Mouse (Mus musculus) embryonic facial prominence, embryonic 12.5 days (tissue): ENCODE data around the gene Asic2. TPM values are rescaled to one million over a fixed set of nuclear protein-coding genes. Genes with fewer than 3 reads are reported as not detected.

Experiments
- ATAC-seq: fragments of 200-750 bp; cut with Nextera tagmentation; 2 replicates; pipeline ENCODE4 v1.8.0; 2017; ENCODE audit not compliant: insufficient number of reproducible peaks, insufficient read depth, low FRiP score, low TSS enrichment
- H3K27ac ChIP-seq: fragments of 300-500 bp; sonication (generic); 2 replicates; pipeline ENCODE4 v1.5.1; 2016; ENCODE audit warnings: mild to moderate bottlenecking
- H3K27me3 ChIP-seq: fragments of 300-500 bp; sonication (generic); 2 replicates; pipeline ENCODE4 v1.6.1; 2016; ENCODE audit warnings: mild to moderate bottlenecking, moderate library complexity
- H3K36me3 ChIP-seq: fragments of 300-500 bp; sonication (generic); 2 replicates; pipeline ENCODE4 v1.6.1; 2016; ENCODE audit warnings: mild to moderate bottlenecking
- H3K4me1 ChIP-seq: fragments of 300-500 bp; sonication (generic); 2 replicates; pipeline ENCODE4 v1.6.1; 2016
- H3K4me2 ChIP-seq: fragments of 300-500 bp; sonication (generic); replicated peaks from 2 replicates; pipeline ENCODE4 v1.6.1; 2016; ENCODE audit warnings: mild to moderate bottlenecking, moderate library complexity
- H3K4me3 ChIP-seq: fragments of 300-500 bp; sonication (generic); 2 replicates; pipeline ENCODE4 v1.5.1; 2016; ENCODE audit warnings: mild to moderate bottlenecking
- H3K9ac ChIP-seq: fragments of 300-500 bp; sonication (generic); 2 replicates; pipeline ENCODE4 v1.6.1; 2016; ENCODE audit warnings: mild to moderate bottlenecking, moderate library complexity
- H3K9me3 ChIP-seq: fragments of 300-500 bp; sonication (generic); 2 replicates; pipeline ENCODE4 v1.6.1; 2016; ENCODE audit warnings: mild to moderate bottlenecking, moderate library complexity
- WGBS: fragments of 180-500 bp; shearing (Covaris S2); methylation state at CpG from one replicate; pipeline ENCODE4 v1.1.7; 2016; 5-methylcytosine and 5-hydroxymethylcytosine counted together
- polyA plus RNA-seq: library from polyadenylated mRNA; unstranded; fragments of >200 nt; fragmentation: Nextera tagmentation; extraction: Ambion mirVana; gene quantifications from 2 replicates; pipeline ENCODE4 v1.2.1, GENCODE M21; 2016

The Asic2 gene
- polyA plus RNA-seq, 1 experiment from 2014 or later, result 1.3 TPM

DNA sequence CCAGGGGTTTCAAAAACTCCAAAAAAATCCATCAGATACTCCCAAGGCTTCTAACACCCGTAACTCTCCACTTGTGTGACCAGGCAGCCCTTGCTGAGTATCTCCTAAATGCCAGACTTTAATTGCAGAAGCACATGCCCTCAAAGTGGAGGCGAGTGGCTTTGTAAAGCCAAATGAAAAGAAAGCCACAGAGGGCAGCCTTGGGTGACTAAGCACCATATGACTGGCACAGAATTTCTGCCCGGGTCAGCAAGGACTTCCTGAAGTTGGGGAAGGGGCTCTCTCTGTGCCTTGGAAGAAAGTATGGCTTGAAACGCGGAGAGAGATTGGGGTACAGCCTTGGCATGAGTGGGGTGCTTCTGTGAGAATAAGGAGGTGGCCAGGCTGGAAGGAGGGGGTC lies 28.8 kb upstream of the Asic2 start:
- Histone ChIP-seq H3K4me2 (no peak overlapping the region), H3K27ac (no peak overlapping the region), H3K4me1 (peaks cover 12% of the 10 kb centered on the region), H3K27me3 (no peaks in the 10 kb centered on the region), H3K36me3 (no peaks in the 10 kb centered on the region), H3K9ac (no peak overlapping the region), H3K9me3 (no peaks in the 10 kb centered on the region), H3K4me3 (no peak overlapping the region)
- no peak for ATAC-seq
- 85% methylated on average over 5 of the region's 5 CpGs for WGBS

GRCm38 (mm10) chr11:81996172-81996841 lies 28.1 kb upstream of the Asic2 start:
- WGBS, result 63% methylated on average over 10 of the region's 10 CpGs
- no peak overlapping the region for H3K9ac ChIP-seq
- ATAC-seq, result no peak

GRCm38 (mm10) chr11:81983146-81983545 lies 14.9 kb upstream of the Asic2 start:
- Histone ChIP-seq H3K27ac (no peak overlapping the region), H3K9ac (no peak overlapping the region), H3K4me3 (no peak overlapping the region), H3K9me3 (no peaks in the 10 kb centered on the region), H3K4me2 (no peak overlapping the region), H3K4me1 (peaks cover 9% of the 10 kb centered on the region; the same call in 1 of the 2 replicates), H3K36me3 (no peaks in the 10 kb centered on the region), H3K27me3 (no peaks in the 10 kb centered on the region)
- ATAC-seq, result no peak
- WGBS, result 38% methylated on average over 5 of the region's 5 CpGs

More at GRCm38 (mm10) chr11:81996172-81996841, 28.1 kb upstream of the Asic2 start:
- Histone ChIP-seq H3K4me1 (peaks cover 12% of the 10 kb centered on the region), H3K9me3 (no peaks in the 10 kb centered on the region), H3K36me3 (no peaks in the 10 kb centered on the region), H3K4me3 (no peak overlapping the region), H3K27ac (no peak overlapping the region), H3K4me2 (no peak overlapping the region), H3K27me3 (no peaks in the 10 kb centered on the region)

DNA sequence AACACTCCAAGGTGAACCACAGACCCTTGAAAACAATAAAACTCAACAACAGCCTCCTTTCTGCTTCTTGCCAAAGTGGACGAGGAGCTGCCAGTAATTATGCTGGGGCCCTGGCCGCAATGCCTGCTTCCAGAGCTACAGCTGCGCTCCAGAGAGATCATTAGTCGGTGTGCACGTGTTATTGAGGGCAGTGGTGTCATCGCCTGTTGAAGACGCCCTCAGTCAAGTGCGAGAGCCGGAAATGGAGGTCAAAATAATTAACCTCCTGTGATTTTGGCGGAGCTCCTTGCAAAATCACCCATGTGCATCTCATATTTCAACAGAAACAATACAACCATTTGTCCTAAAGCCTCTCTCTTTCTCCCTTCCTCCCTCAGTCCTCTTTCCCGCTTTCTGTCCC lies 13.9 kb upstream of the Asic2 start:
- Histone ChIP-seq H3K27me3 (no peaks in the 10 kb centered on the region), H3K9ac (no peak overlapping the region), H3K4me2 (no peak overlapping the region), H3K36me3 (no peaks in the 10 kb centered on the region), H3K9me3 (no peaks in the 10 kb centered on the region), H3K4me3 (no peak overlapping the region), H3K4me1 (peaks cover 9% of the 10 kb centered on the region; the same call in 1 of the 2 replicates), H3K27ac (no peak overlapping the region)
- no peak for ATAC-seq
- 14% methylated on average over 11 of the region's 11 CpGs for WGBS

DNA sequence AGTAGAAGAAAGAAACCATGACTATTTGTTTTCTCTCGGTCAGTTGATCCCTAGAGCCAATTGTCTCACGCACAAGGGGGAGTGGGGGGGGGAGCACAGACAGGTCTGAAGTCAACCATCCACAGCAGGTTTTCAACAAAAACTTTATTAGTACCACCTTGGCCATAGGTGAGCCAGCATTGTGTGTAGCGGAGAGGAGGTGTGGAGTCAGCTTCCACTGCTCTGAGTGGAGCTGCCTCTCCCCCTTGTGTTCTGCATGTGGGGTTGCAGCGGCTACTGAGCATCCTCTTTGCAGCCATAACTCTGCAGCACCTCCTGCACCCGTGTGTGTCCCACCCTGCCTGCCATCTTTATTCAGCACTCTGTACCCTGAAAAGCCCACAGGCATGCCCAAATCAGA lies 6.3 kb upstream of the Asic2 start:
- Histone ChIP-seq H3K27ac (no peak overlapping the region), H3K36me3 (no peaks in the 10 kb centered on the region), H3K4me3 (no peak overlapping the region), H3K27me3 (peaks cover 16% of the 10 kb centered on the region), H3K4me2 (no peak overlapping the region), H3K9me3 (no peaks in the 10 kb centered on the region), H3K9ac (no peak overlapping the region), H3K4me1 (peaks cover 5% of the 10 kb centered on the region)
- no peak for ATAC-seq
- 25% methylated on average over 5 of the region's 5 CpGs for WGBS

- 47% methylated on average over 5 of the region's 5 CpGs for WGBS
- no peak for ATAC-seq
These were observed 5.4 kb upstream of the Asic2 start for GRCm38 (mm10) chr11:81973699-81974098.

GRCm38 (mm10) chr11:81972044-81972443 lies 3.8 kb upstream of the Asic2 start:
- no peak overlapping the region for H3K9ac ChIP-seq
- ATAC-seq, result no peak
- 38% methylated on average over 3 of the region's 3 CpGs for WGBS

More at GRCm38 (mm10) chr11:81973699-81974098, 5.4 kb upstream of the Asic2 start:
- Histone ChIP-seq H3K4me3 (no peak overlapping the region), H3K27ac (no peak overlapping the region), H3K27me3 (peaks cover 24% of the 10 kb centered on the region), H3K4me1 (peaks cover 10% of the 10 kb centered on the region), H3K36me3 (no peaks in the 10 kb centered on the region), H3K4me2 (no peak overlapping the region), H3K9ac (no peak overlapping the region), H3K9me3 (no peaks in the 10 kb centered on the region)

GRCm38 (mm10) chr11:81966626-81967289 lies 1.5 kb downstream of the Asic2 start:
- ATAC-seq, result no peak

More at GRCm38 (mm10) chr11:81972044-81972443, 3.8 kb upstream of the Asic2 start:
- H3K4me2 ChIP-seq, result no peak overlapping the region
- no peaks in the 10 kb centered on the region for H3K36me3 ChIP-seq
- H3K27me3 ChIP-seq, result peaks cover 40% of the 10 kb centered on the region
- H3K4me1 ChIP-seq, result peaks cover 16% of the 10 kb centered on the region
- no peak overlapping the region for H3K27ac ChIP-seq
- no peaks in the 10 kb centered on the region for H3K9me3 ChIP-seq
- no peak overlapping the region for H3K4me3 ChIP-seq

DNA sequence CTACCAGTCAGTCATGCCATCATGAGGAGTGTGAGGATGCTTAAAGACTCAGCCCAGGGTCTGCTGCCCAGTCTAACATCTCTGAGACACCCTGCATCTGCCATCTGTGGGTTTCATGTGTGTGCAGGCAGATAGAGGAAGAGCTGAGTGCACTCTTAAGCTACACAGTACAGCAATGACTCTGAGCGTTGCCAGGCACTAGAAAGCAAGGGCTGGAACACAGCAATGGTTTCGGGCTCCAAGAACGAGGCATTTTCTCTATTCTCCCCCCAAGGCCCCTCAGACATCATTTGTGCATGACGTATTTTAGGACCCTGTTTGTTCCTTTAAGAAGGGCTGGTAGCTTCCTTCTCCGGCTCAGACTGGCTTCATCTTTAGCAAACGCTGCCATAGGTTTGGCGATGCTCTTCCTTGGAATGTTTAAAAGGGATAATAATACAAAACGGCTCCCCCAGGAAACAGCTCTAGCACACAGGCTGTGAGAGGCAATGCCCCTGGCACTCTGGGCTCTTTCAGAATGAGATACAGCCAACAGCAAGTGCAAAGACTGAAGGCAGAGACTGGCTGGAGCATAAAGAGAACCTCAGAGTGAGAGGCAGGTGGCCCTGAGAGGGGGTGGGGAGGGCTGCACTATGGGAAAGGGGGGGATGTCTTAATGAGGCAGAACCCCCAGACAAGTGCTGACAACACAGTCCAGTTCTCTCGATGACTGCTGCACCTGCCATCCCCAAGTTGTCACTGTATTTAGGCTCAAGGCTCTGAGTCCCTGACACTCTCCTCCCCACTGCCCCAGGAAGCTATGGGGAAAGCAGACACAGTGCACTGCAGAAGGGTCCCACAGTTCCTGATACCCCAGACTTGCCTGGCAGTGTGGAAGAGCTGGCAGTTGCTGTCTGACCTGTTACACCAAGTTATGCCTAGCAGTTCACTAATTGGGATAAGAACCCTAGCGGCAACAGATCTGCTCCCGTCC lies 2.3 kb downstream of the Asic2 start:
- H3K4me1 ChIP-seq, result peaks cover 12% of the 10 kb centered on the region
- no peak overlapping the region for H3K27ac ChIP-seq
- peaks cover 51% of the 10 kb centered on the region for H3K27me3 ChIP-seq
- 56% methylated on average over 11 of the region's 11 CpGs for WGBS
- H3K9me3 ChIP-seq, result no peaks in the 10 kb centered on the region
- no peaks in the 10 kb centered on the region for H3K36me3 ChIP-seq
- H3K4me2 ChIP-seq, result no peak overlapping the region
- ATAC-seq, result no peak
- H3K4me3 ChIP-seq, result no peak overlapping the region
- no peak overlapping the region for H3K9ac ChIP-seq

More at GRCm38 (mm10) chr11:81966626-81967289, 1.5 kb downstream of the Asic2 start:
- 9% methylated on average over 15 of the region's 15 CpGs for WGBS
- peaks cover 51% of the 10 kb centered on the region for H3K27me3 ChIP-seq
- no peak overlapping the region for H3K27ac ChIP-seq
- no peaks in the 10 kb centered on the region for H3K36me3 ChIP-seq
- H3K9me3 ChIP-seq, result no peaks in the 10 kb centered on the region
- no peak overlapping the region for H3K4me3 ChIP-seq
- H3K9ac ChIP-seq, result no peak overlapping the region
- H3K4me1 ChIP-seq, result peaks cover 12% of the 10 kb centered on the region
- no peak overlapping the region for H3K4me2 ChIP-seq

DNA sequence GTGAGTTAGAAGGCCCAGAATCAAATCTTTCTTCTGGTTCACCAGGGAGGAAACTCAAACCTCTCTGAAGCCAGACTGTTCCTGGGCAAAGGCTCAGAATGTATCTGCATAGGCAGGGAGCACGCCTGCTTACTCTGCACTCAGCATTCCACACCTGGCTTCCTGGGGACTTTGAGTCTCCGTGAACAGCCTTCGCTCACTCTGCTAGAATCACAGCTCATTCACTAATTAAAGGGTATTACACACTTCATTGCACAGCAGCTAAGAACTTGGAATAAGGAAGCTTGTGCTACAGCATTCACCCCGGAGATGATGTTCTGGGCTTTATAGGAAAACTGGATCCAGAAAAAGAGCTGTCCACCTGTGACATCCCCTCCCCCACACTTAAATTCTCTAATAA lies 3.7 kb downstream of the Asic2 start:
- Histone ChIP-seq H3K9ac (no peak overlapping the region), H3K9me3 (no peaks in the 10 kb centered on the region), H3K27ac (no peak overlapping the region), H3K4me1 (peaks cover 12% of the 10 kb centered on the region), H3K27me3 (peaks cover 38% of the 10 kb centered on the region), H3K36me3 (no peaks in the 10 kb centered on the region), H3K4me2 (no peak overlapping the region), H3K4me3 (no peak overlapping the region)
- no peak for ATAC-seq
- WGBS, result 71% methylated on average over 4 of the region's 4 CpGs

DNA sequence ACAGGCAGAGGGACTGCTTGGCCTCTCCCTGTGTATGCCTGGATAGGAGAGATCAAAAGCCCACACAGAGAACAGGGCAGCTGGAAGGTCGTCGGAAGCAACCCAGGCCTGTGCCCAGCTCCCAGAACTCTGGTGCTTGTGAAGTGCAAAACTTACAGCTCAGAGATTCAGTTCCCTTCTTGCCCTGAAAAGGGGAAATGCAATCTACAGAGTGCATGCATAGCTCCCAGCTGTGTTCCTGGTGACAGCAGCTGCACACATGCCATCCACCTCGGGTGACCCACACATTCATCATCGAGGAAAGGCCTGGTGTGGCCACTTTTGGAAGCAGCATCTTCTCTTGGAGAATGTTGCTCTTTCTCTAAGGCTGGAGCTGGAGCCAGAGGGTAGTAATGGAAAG lies 13.9 kb downstream of the Asic2 start:
- Histone ChIP-seq H3K4me3 (no peak overlapping the region), H3K9ac (no peak overlapping the region), H3K9me3 (no peaks in the 10 kb centered on the region), H3K27me3 (no peaks in the 10 kb centered on the region), H3K4me1 (no peaks in the 10 kb centered on the region), H3K27ac (no peak overlapping the region), H3K4me2 (no peak overlapping the region), H3K36me3 (no peaks in the 10 kb centered on the region)
- 52% methylated on average over 4 of the region's 4 CpGs for WGBS
- no peak for ATAC-seq
